Mouse (Mus musculus) bone marrow, adult 2 months (tissue): ENCODE results near the gene Col5a2.

Source experiments
- CTCF ChIP-seq: fragments of 200-500 bp; IDR thresholded peaks from 2 replicates; pipeline ENCODE4 v1.5.1; 2011; ENCODE audit warnings: low read length, control low read depth; ENCODE audit not compliant: control insufficient read depth, insufficient read depth
- POLR2A ChIP-seq: fragments of 200-500 bp; IDR thresholded peaks from 2 replicates; pipeline ENCODE4 v1.6.1; 2011; ENCODE audit warnings: low read depth, mild to moderate bottlenecking, control low read depth, low read length, borderline replicate concordance; ENCODE audit not compliant: control insufficient read depth

DNA sequence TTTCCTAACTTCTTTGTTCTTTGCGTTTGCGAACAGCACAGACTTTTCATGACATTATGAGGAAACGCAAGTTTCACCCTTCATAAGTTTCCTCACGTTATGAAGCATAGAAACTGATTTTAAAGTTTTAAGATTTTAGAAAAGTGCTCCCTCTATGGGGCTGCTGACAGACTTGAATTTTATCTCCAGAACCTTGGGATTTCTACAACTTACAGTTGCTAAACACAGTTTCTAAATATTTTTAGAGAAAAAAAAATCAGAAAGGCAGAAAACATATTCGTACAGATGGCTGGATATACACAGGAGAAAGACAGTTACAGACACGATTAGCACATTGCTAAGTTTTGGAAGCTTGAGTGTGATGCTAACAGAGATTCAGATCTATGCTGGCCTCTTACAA, 1.6 kb downstream of the Col5a2 start:
- TF ChIP-seq CTCF (no peak), POLR2A (no peak)
